12 mouse cellular contexts compared by ENCODE assay signal in the genomic region with DNA sequence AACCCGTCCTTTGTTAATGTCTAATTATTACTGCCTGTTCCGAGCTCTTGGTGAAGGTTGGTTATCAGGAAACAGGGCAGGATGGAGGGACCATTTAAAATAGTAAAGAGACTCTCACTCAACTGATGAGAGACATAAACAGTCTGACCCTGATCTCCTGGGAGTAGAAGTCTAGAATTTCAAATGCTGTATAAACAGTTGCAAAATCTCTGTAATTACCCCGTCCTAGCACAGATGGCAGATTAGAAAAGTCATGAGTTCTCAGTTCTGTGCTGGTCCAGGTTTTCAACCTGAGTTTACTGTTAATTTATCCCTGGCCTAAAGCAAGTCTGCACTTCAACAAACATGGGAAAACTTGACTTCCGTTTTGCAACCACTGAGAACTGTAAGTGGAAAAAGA. TPM values are rescaled to one million over a fixed set of nuclear protein-coding genes. Genes with fewer than 3 reads are reported as not detected.
DNase-seq lines count a peak whose midpoint lies in the region; ATAC-seq and TF ChIP-seq lines count a peak whose summit lies in the region.
"Had no signal": no experiment of that assay in that cellular context is flagged by ENCODE, and none has a peak within 500 bp of the region (broad histone marks: within the 10 kb centered on the region; RNA-seq: fewer than 3 reads in every experiment).

No protein-coding gene starts in this region.

- no peak overlapping the region for H3K4me3 ChIP-seq in heart, embryonic 16.5 days (ENCODE audit: low read length)
- H3K4me3 ChIP-seq in stomach, embryonic 15.5 days (replicated peaks), result no peak overlapping the region
- H3K4me3 ChIP-seq in stomach, postnatal 0 days (ENCODE audit: low read depth, low read length), result no peak overlapping the region
- H3K4me3 ChIP-seq in embryonic fibroblast, embryonic 13.5 days (ENCODE audit: insufficient read depth, low read length), result no peak overlapping the region
- no peak overlapping the region for H3K4me3 ChIP-seq in thymus, adult 2 months (ENCODE audit: control insufficient read depth, insufficient read depth, low read length)
- H3K4me3 ChIP-seq: forebrain, embryonic 12.5 days had no signal

- peaks cover 22% of the 10 kb centered on the region for H3K4me1 ChIP-seq in heart, embryonic 16.5 days (ENCODE audit: control insufficient read depth, insufficient read depth, low read length)
- peaks cover 6% of the 10 kb centered on the region; the same call in 1 of the 2 replicates for H3K4me1 ChIP-seq in stomach, embryonic 15.5 days
- no peaks in the 10 kb centered on the region for H3K4me1 ChIP-seq in stomach, postnatal 0 days (replicated peaks; ENCODE audit: control insufficient read depth, insufficient read depth)
- peaks cover 6% of the 10 kb centered on the region; the same call in 1 of the 2 replicates for H3K4me1 ChIP-seq in embryonic fibroblast, embryonic 13.5 days (ENCODE audit: control insufficient read depth, insufficient read depth, low read length)
- H3K4me1 ChIP-seq in thymus, adult 2 months (replicated peaks; ENCODE audit: control insufficient read depth, insufficient read depth, low read length), result peaks cover 5% of the 10 kb centered on the region

- peak overlapping the region; percentile 28; the same call in 1 of the 2 replicates for H3K4me2 ChIP-seq in heart, embryonic 16.5 days (ENCODE audit: low read depth, low read length)
- H3K4me2 ChIP-seq in stomach, embryonic 15.5 days, result no peak overlapping the region
- no peak overlapping the region for H3K4me2 ChIP-seq in stomach, postnatal 0 days (replicated peaks; ENCODE audit: low read depth)
- H3K4me2 ChIP-seq: forebrain, embryonic 12.5 days had no signal

- DNase-seq in heart, adult 9 months (ENCODE audit: low spot score in 2 of 2), result no peak
- no peak for DNase-seq in stomach, postnatal 0 days (ENCODE audit: low spot score)
- no peak for DNase-seq in thymus, adult 2 months
- DNase-seq in ovary, postnatal 14 days (ENCODE audit: low spot score), result no peak
- DNase-seq: adrenal gland, postnatal 10 days; cerebellum, postnatal 36 days; kidney, postnatal 14 days; thymus, postnatal 25 days had no signal

- WGBS in heart, embryonic 16.5 days, result 35% methylated on average over 4 of the region's 4 CpGs
- WGBS in stomach, embryonic 15.5 days, result 40% methylated on average over 4 of the region's 4 CpGs
- 35% methylated on average over 4 of the region's 4 CpGs for WGBS in stomach, postnatal 0 days
- WGBS in thymus, adult 2 months, result 86% methylated on average over 4 of the region's 4 CpGs

- H3K27ac ChIP-seq in heart, embryonic 16.5 days (ENCODE audit: low read length), result peak overlapping the region; percentile 77
- peak overlapping the region; percentile 49 for H3K27ac ChIP-seq in stomach, embryonic 15.5 days
- H3K27ac ChIP-seq in stomach, postnatal 0 days (replicated peaks), result no peak overlapping the region
- H3K27ac ChIP-seq in embryonic fibroblast, embryonic 13.5 days (ENCODE audit: insufficient read depth, low read length), result peak overlapping the region; percentile 50
- H3K27ac ChIP-seq in thymus, adult 2 months (ENCODE audit: control insufficient read depth, insufficient read depth, low read length), result no peak overlapping the region
- H3K27ac ChIP-seq: forebrain, embryonic 12.5 days had no signal

- TF ChIP-seq POLR2A in embryonic fibroblast, embryonic 13.5 days (IDR thresholded peaks at IDR 0.05; ENCODE audit: low read depth, low read length), result no peak
- no peak for TF ChIP-seq POLR2A in thymus, adult 2 months (IDR thresholded peaks at IDR 0.05; ENCODE audit: control insufficient read depth, extremely low read depth, insufficient read depth, low read length, poor library complexity)

- H3K9ac ChIP-seq in heart, embryonic 16.5 days (ENCODE audit: low read length), result no peak overlapping the region
- H3K9ac ChIP-seq in stomach, embryonic 15.5 days, result no peak overlapping the region
- H3K9ac ChIP-seq in stomach, postnatal 0 days (ENCODE audit: low read length), result no peak overlapping the region
- H3K9ac ChIP-seq: forebrain, embryonic 12.5 days had no signal

- ATAC-seq in heart, embryonic 16.5 days (replicated peaks; ENCODE audit: extremely low read depth, insufficient read depth, low FRiP score), result no peak
- ATAC-seq in stomach, embryonic 15.5 days (ENCODE audit: insufficient read depth, low FRiP score, low read depth), result no peak
- ATAC-seq in stomach, postnatal 0 days (ENCODE audit: low FRiP score, low TSS enrichment), result no peak

- no peak for TF ChIP-seq CTCF in stomach, postnatal 0 days (IDR thresholded peaks at IDR 0.05; ENCODE audit: low read depth)
- no peak for TF ChIP-seq CTCF in embryonic fibroblast, embryonic 13.5 days (IDR thresholded peaks at IDR 0.05; ENCODE audit: borderline replicate concordance, insufficient read depth, low read length)
- no peak for TF ChIP-seq CTCF in thymus, adult 2 months (IDR thresholded peaks at IDR 0.05; ENCODE audit: borderline replicate concordance, control insufficient read depth, extremely low read depth, insufficient read depth, low read length, poor library complexity)

- H3K36me3 ChIP-seq in heart, embryonic 16.5 days (ENCODE audit: control insufficient read depth, insufficient read depth), result no peaks in the 10 kb centered on the region
- no peaks in the 10 kb centered on the region for H3K36me3 ChIP-seq in stomach, embryonic 15.5 days
- no peaks in the 10 kb centered on the region for H3K36me3 ChIP-seq in stomach, postnatal 0 days (ENCODE audit: control insufficient read depth, insufficient read depth, low read length)
- no peaks in the 10 kb centered on the region for H3K36me3 ChIP-seq in thymus, adult 2 months (ENCODE audit: control insufficient read depth, insufficient read depth, low read length)
- H3K36me3 ChIP-seq: forebrain, embryonic 12.5 days had no signal

- TF ChIP-seq EP300 in stomach, postnatal 0 days (optimal IDR thresholded peaks at IDR 0.05), result no peak

- no peaks in the 10 kb centered on the region for H3K27me3 ChIP-seq in heart, embryonic 16.5 days (ENCODE audit: control insufficient read depth, insufficient read depth, low read length)
- H3K27me3 ChIP-seq in stomach, embryonic 15.5 days (replicated peaks), result no peaks in the 10 kb centered on the region
- H3K27me3 ChIP-seq in stomach, postnatal 0 days (ENCODE audit: control insufficient read depth, insufficient read depth, low read length), result no peaks in the 10 kb centered on the region
- no peaks in the 10 kb centered on the region for H3K27me3 ChIP-seq in thymus, adult 2 months (ENCODE audit: control insufficient read depth, insufficient read depth, low read length)
- H3K27me3 ChIP-seq: forebrain, embryonic 12.5 days had no signal

- H3K9me3 ChIP-seq in heart, embryonic 16.5 days (replicated peaks; ENCODE audit: control insufficient read depth, low read length), result peaks cover 4% of the 10 kb centered on the region; the same call in 1 of the 2 replicates
- H3K9me3 ChIP-seq in stomach, embryonic 15.5 days, result no peaks in the 10 kb centered on the region
- H3K9me3 ChIP-seq in stomach, postnatal 0 days (ENCODE audit: control insufficient read depth, low read length), result no peaks in the 10 kb centered on the region

RNA-seq across cellular contexts. Expression of a gene that starts 20.2 kb away (rescaled TPM):
- polyA plus RNA-seq in heart, embryonic 16.5 days (2015; fragmentation: Nextera tagmentation; extraction: Ambion mirVana), result 35.5 and 47.8 TPM in 2 replicates
- polyA plus RNA-seq in stomach, embryonic 15.5 days (2015; fragmentation: Nextera tagmentation; extraction: Ambion mirVana), result 40.2 and 44.9 TPM in 2 replicates
- polyA plus RNA-seq in stomach, postnatal 0 days (2015; fragmentation: Nextera tagmentation; extraction: Ambion mirVana), result 15.5 and 18.3 TPM in 2 replicates
- 11.6 and 22.6 TPM in 2 replicates for polyA plus RNA-seq in embryonic fibroblast, embryonic 13.5 days (2011; ENCODE audit: insufficient read length, low read depth, missing spikeins)
- polyA plus RNA-seq in thymus, adult 2 months (2012; rRNA removed), result 178 and 201 TPM in 2 replicates

Comparison
In these comparisons a context has a peak if more than half of its experiments do, and no peak if none do; other contexts are left out.
1. H3K27ac ChIP-seq: peak in heart, embryonic 16.5 days (single experiment), stomach, embryonic 15.5 days (single experiment) and embryonic fibroblast, embryonic 13.5 days (single experiment); none in stomach, postnatal 0 days (single experiment) and thymus, adult 2 months (single experiment).